Mouse (Mus musculus) cortical plate, adult 2 months (tissue): ENCODE measurements around the gene Cotl1.

Experiments
- CTCF ChIP-seq: fragments of 200-500 bp; IDR thresholded peaks from 2 replicates; pipeline ENCODE4 v1.5.1; 2011; ENCODE audit warnings: mild to moderate bottlenecking, control low read depth, low read length; ENCODE audit not compliant: insufficient read depth; ENCODE audit errors: extremely low read depth
- POLR2A ChIP-seq: fragments of 200-500 bp; IDR thresholded peaks from 2 replicates; pipeline ENCODE4 v1.6.1; 2011; ENCODE audit warnings: mild to moderate bottlenecking, low read length, control low read depth; ENCODE audit not compliant: insufficient read depth; ENCODE audit errors: extremely low read depth

DNA sequence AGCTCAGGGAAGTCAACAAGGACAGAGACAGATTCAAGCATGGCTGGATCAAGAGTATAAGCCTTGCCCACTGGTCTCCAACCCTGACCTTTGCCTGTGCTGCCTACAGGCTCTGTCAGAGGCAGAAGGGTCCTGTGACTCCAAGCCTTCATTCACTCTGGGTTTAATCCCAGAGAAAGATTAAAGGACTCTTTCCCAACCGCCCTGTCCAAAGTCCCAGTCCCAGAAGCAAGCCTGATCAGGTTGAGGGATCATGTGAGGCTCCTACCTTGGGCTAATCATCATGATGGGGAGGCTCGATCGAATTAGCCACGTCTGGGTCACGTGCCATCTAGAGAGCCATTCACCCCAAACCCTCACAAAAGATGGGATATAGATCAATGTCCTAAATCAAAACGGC, 5.7 kb downstream of the Cotl1 start:
- TF ChIP-seq POLR2A (no peak), CTCF (no peak)
